Mouse (Mus musculus) testis, postnatal 14 days (tissue): ENCODE results near the gene Gm20604.

Experiments
- DNase-seq: peaks from one replicate; pipeline ENCODE4 v3.0.0; 2021; ENCODE audit warnings: low spot score

Gene Gm20604

DNA sequence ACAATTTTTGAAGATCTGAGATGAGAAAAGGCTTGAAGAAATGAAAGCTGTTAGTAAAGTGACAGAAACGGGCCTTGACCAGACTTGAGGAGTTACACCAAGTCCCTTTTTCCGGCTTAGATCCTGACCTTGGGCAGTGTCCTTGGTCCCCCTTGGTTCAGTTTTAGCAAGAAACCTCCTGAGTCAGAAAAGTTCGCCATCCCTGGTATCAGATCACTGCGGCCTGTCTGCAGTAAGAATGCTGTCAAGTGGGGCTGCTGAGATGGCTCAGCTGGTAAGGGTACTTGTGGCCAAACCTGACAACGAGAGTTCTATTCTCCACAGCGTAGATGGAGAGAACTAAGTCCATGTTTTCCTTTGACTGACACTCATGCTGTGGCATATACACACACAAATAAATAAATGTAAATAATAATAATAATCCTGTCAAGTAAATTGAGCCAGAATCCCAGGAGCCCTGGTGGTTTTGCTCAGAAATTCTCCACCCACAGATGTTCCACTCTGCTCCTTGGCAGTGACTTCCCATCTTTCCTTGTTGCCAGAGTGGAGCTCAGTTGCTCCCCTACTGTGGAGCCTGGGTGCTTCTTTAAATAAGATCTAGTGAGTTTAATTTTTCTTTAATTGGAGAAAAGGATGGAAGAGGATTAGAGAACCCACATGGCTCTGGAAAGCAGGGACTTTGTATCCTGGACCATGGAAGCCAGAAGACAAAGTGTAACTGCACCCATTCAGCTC is 52.4 kb downstream of the Gm20604 start:
- no peak for DNase-seq

DNA sequence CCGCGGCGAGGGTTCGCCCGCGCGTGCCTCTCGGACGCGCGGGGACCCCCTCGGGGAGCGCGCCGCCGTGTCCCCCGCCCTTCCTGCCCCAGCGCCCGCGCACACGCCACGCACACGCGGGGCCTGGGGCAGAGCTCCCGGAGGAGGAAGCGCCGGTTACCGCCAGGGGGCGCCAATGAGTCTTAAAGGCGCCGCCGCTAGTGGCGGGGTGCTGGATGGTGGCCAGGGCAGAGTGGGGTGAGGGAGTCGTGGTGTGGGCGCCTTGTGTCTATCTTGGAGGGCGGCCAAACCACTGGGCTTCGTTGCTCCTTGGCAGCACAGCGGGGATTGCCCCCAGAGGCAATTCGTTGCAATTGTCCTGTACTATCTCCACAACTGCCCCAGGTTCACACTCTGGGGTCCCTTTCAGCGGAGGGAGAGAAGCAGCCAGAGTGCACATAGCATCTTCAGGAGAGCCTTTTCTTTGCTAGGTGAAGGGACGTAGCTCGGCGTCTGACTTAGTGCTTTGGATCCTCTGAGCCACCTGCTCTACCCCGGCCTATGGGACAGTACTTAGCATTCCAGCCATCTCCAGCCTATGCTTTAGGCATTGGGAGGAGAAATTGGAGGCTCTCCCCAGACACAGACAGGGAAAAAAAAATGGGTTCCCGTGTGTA is 53.1 kb downstream of the Gm20604 start:
- DNase-seq: peak; percentile 86

GRCm38 (mm10) chr12:102704457-102705198 is 53.8 kb downstream of the Gm20604 start, which contains the start of gene Itpk1:
Itpk1 (minus strand) TSS chr12:102704930.
- DNase-seq: peak; percentile 48

- no peak for DNase-seq
Observed at GRCm38 (mm10) chr12:102703921-102704408, 54.5 kb downstream of the Gm20604 start.

- no peak for DNase-seq
Observed at GRCm38 (mm10) chr12:102703441-102703840, 55.0 kb downstream of the Gm20604 start.

- DNase-seq: no peak
Observed at GRCm38 (mm10) chr12:102703111-102703412, 55.4 kb downstream of the Gm20604 start.

- peak; percentile 68 for DNase-seq
Observed at GRCm38 (mm10) chr12:102702356-102703110, 55.9 kb downstream of the Gm20604 start.

- DNase-seq: no peak
Observed at GRCm38 (mm10) chr12:102701691-102702207, 56.7 kb downstream of the Gm20604 start.

GRCm38 (mm10) chr12:102700453-102700852 is 58.0 kb downstream of the Gm20604 start:
- no peak for DNase-seq

DNA sequence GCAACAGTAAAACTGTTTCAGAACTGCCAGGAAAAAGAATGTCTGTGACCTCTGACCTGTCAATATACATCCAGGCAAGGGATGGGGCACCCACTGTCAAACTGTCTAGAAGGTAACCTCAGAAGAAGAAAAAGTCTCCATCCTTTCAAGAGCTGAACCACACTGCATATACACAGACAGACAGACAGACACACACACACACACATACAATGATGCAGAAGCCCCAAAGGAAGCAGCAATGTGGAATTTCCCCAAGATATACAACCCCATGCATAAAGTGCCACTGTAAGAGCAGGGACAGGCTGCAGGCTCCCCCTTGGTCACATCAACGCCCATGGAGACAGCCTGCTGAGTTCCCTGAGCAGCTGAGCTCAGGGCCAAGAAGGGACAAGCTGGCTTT is 59.3 kb downstream of the Gm20604 start:
- no peak for DNase-seq

DNA sequence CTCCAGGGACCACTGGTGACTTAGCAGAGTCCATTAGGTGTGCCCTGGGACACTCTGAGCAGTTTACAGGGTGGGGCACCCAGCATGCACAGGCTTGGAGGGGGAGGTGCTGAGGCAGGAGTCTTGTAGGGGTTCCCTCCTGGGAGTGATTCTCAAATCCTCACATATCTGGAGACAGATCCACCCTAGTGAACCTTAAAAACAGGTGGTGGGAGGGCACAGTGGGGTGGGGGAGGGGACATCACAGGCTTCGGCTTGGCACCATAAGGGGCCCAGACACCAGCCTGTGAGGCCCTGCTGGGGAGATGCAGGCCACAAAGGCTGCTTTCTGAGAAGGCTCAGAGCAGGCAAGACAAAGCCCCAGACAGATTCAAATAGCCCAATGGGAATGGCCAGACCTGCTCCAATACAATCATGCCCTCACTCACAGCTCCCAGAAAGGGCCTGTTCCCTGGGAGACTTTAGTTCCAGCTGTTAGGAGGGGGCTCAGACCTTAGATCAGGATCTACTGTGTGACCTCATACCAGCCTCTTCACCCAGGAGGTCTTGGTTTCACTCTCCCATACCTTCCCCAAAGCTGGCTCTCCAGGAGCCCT is 60.3 kb downstream of the Gm20604 start:
- DNase-seq: no peak

GRCm38 (mm10) chr12:102697381-102697780 is 61.1 kb downstream of the Gm20604 start:
- no peak for DNase-seq

GRCm38 (mm10) chr12:102696635-102697354 is 61.7 kb downstream of the Gm20604 start:
- DNase-seq: peak; percentile 64

GRCm38 (mm10) chr12:102695369-102696239 is 62.9 kb downstream of the Gm20604 start:
- no peak for DNase-seq

DNA sequence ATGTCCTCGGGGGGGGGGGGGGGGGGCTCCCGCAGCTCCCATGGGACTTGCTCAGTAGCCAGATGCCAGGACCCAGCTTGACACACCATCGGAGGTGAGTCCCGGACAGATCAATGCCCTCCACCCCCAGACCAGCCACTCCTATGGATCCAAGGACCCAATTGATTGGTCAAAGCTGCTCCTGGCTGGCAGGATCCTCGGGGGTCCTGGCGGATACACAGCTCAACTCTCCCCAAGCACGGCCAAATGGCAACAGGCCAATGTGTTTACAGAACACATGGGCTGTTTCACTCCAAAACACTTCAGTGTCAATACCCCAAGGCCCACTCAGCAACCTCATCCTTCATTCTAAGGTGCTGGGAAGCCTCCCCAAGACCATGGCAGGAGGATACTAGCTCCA is 66.7 kb downstream of the Gm20604 start:
- no peak for DNase-seq
